Mouse (Mus musculus): ENCODE data around the gene Kdm4b. TPM values are rescaled to one million over a fixed set of nuclear protein-coding genes. Genes with fewer than 3 reads are reported as not detected.

The Kdm4b gene
- total and polyA plus RNA-seq, 3 experiments, result 9.1 to 27.5 TPM; not detected in 1

DNA sequence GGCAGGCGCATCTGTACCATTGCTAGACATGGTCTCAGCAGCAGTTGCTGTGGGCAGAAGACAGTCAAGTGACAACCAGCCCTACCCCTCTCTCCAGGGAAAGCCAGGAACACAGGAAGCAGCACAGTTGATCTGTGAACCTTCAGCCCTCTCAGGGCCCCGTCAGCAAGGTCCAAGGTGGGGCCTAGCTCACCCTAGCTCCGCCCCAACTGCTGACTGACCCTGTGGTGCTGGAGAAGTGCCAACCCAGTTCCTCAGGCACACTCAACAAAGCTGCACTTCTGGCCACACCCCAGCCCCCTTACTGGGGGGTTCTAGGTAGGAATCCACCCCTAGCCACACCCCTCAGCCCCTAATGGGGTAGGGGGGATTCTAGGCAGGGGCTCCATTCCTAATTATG is 38.0 kb upstream of the Kdm4b start:
- H3K4me3 ChIP-seq (ENCODE audit: control insufficient read depth in 1 of 2, insufficient read depth in 1 of 2, low read depth in 2 of 2, low read length in 2 of 2), result 0 out of 4 replicates have a peak overlapping the region, but pooled peaks of 1 of the 2 experiments have one; percentile 11
- no peaks in the 10 kb centered on the region for H3K27me3 ChIP-seq (ENCODE audit: control insufficient read depth in 1 of 2, insufficient read depth in 2 of 2, low read length in 2 of 2)
- peaks cover 0 to 23% of the 10 kb centered on the region in 2 experiments; a peak in 2 of 4 replicates for H3K36me3 ChIP-seq (ENCODE audit: control insufficient read depth in 1 of 2, insufficient read depth in 2 of 2, low read length in 2 of 2)
- H3K9me3 ChIP-seq (replicated peaks; ENCODE audit: insufficient read depth, low read length), result no peaks in the 10 kb centered on the region
- no peaks in the 10 kb centered on the region; the same call in 1 of the 2 replicates for H3K79me2 ChIP-seq (ENCODE audit: control insufficient read depth, insufficient read depth, low read length, poor library complexity)
- H3K4me1 ChIP-seq (ENCODE audit: control insufficient read depth in 1 of 2, insufficient read depth in 2 of 2, low read length in 2 of 2), result peaks cover 6 to 44% of the 10 kb centered on the region in 2 experiments; a peak in 3 of 4 replicates
- no peak for TF ChIP-seq ZNF384 (IDR thresholded peaks at IDR 0.05; ENCODE audit: low read depth, low read length)
- peak overlapping the region; percentile 22 for H3K9ac ChIP-seq (ENCODE audit: control insufficient read depth, low read depth, low read length, poor library complexity, severe bottlenecking)
- H3K27ac ChIP-seq (ENCODE audit: control insufficient read depth, low read depth, low read length), result peak overlapping the region; percentile 75; the same call in 1 of the 2 replicates
- DNase-seq (ENCODE audit: low read depth, low spot score), result peak; percentile 57

- TF ChIP-seq CHD1 (IDR thresholded peaks at IDR 0.05; ENCODE audit: low read depth, low read length) (0 out of 2 replicates have a peak, but pooled peaks have one; percentile 7), MXI1 (IDR thresholded peaks at IDR 0.05; ENCODE audit: low read depth, low read length) (no peak), ELF1 (IDR thresholded peaks at IDR 0.05; ENCODE audit: low read depth, low read length) (peak; percentile 58; the same call in 1 of the 2 replicates)
- H3K9ac ChIP-seq (ENCODE audit: control insufficient read depth, low read depth, low read length, poor library complexity, severe bottlenecking), result peak overlapping the region; percentile 57
- H3K27ac ChIP-seq (ENCODE audit: control insufficient read depth, low read depth, low read length), result peak overlapping the region; percentile 75
- DNase-seq (ENCODE audit: low read depth, low spot score), result peak; percentile 80
- no peaks in the 10 kb centered on the region; the same call in 1 of the 2 replicates for H3K79me2 ChIP-seq (ENCODE audit: control insufficient read depth, insufficient read depth, low read length, poor library complexity)
- no peaks in the 10 kb centered on the region for H3K9me3 ChIP-seq (replicated peaks; ENCODE audit: insufficient read depth, low read length)
- peaks cover 0 to 21% of the 10 kb centered on the region in 2 experiments; a peak in 2 of 4 replicates for H3K36me3 ChIP-seq (ENCODE audit: control insufficient read depth in 1 of 2, insufficient read depth in 2 of 2, low read length in 2 of 2)
- peaks cover 6 to 36% of the 10 kb centered on the region in 2 experiments; a peak in 3 of 4 replicates for H3K4me1 ChIP-seq (ENCODE audit: control insufficient read depth in 1 of 2, insufficient read depth in 2 of 2, low read length in 2 of 2)
- H3K4me3 ChIP-seq (ENCODE audit: control insufficient read depth in 1 of 2, insufficient read depth in 1 of 2, low read depth in 2 of 2, low read length in 2 of 2), result peak overlapping the region; percentile 60 to 93; a peak in 3 of 4 replicates
- H3K27me3 ChIP-seq (ENCODE audit: control insufficient read depth in 1 of 2, insufficient read depth in 2 of 2, low read length in 2 of 2), result no peaks in the 10 kb centered on the region
Observed at GRCm38 (mm10) chr17:56288866-56289265, 37.0 kb upstream of the Kdm4b start.

DNA sequence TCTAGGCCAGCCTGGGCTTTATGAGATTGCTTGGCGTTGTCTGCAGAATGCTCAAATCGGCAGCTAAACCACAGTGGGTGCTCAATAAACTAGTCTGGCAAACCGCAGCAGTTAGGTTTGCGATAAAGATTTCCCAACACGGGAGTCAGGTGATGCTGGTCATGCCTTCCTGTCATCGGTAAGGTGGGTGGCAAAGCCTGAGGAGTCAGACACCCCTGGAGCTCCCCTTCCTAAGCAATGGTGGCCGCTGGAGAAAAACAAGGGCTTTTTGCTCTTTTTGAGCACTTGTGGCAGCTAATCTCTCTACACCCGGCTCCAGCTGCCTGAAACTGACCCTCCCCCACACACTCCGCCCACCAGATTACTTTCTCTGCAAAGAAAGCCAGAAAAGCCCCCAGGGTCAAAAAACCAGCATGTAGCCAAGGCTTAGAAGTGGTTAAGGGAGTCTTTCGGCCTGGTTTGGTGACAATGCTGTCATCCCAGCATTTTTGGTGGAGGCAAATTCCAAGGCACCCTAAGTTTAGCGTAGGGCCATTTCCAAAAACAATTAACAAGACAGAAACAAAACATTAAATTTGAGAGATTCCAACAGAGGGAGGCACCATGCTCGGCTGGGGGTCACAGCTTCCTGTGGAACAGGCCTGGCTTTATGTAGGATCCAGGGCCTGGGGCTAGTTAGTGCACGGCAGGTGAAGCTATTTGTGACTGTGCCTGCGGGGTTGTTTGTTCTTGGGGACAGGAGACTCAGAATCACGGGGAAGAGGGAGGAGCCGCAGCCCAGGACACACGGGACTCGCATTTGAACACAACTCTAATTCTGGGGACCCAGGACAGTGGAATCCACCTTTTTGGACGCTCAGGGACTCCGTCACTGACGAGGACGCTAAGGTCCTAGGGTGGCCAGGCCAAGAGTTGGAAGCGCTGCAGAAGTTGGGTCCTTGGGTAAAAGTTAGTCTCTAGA is 36.2 kb upstream of the Kdm4b start:
- Histone ChIP-seq H3K27ac (ENCODE audit: control insufficient read depth, low read depth, low read length) (peak overlapping the region; percentile 75), H3K9ac (ENCODE audit: control insufficient read depth, low read depth, low read length, poor library complexity, severe bottlenecking) (peak overlapping the region; percentile 57), H3K4me3 (ENCODE audit: control insufficient read depth in 1 of 2, insufficient read depth in 1 of 2, low read depth in 2 of 2, low read length in 2 of 2) (peak overlapping the region; percentile 60 to 93), H3K36me3 (ENCODE audit: control insufficient read depth in 1 of 2, insufficient read depth in 2 of 2, low read length in 2 of 2) (peaks cover 0 to 21% of the 10 kb centered on the region in 2 experiments; a peak in 2 of 4 replicates), H3K9me3 (replicated peaks; ENCODE audit: insufficient read depth, low read length) (no peaks in the 10 kb centered on the region), H3K4me1 (ENCODE audit: control insufficient read depth in 1 of 2, insufficient read depth in 2 of 2, low read length in 2 of 2) (peaks cover 6 to 36% of the 10 kb centered on the region in 2 experiments; a peak in 3 of 4 replicates), H3K27me3 (ENCODE audit: control insufficient read depth in 1 of 2, insufficient read depth in 2 of 2, low read length in 2 of 2) (no peaks in the 10 kb centered on the region), H3K79me2 (ENCODE audit: control insufficient read depth, insufficient read depth, low read length, poor library complexity) (no peaks in the 10 kb centered on the region; the same call in 1 of the 2 replicates)
- peak; percentile 72 for DNase-seq (ENCODE audit: low read depth, low spot score)
- TF ChIP-seq ETS1 (IDR thresholded peaks at IDR 0.05; ENCODE audit: low read depth, low read length), result peak; percentile 61
- TF ChIP-seq EP300 (IDR thresholded peaks at IDR 0.05; ENCODE audit: low read depth in 1 of 2, low read length in 2 of 2), result peak; percentile 53 to 65; a peak in 2 of 4 replicates
- TF ChIP-seq CHD1 (IDR thresholded peaks at IDR 0.05; ENCODE audit: low read depth, low read length), result 0 out of 2 replicates have a peak, but pooled peaks have one; percentile 26
- peak; percentile 76 for TF ChIP-seq SIN3A (IDR thresholded peaks at IDR 0.05; ENCODE audit: low read length)
- TF ChIP-seq GATA1 (IDR thresholded peaks at IDR 0.05; ENCODE audit: low read depth, low read length), result peak; percentile 45; the same call in 1 of the 2 replicates
- TF ChIP-seq MAX (IDR thresholded peaks at IDR 0.05; ENCODE audit: low read length), result peak; percentile 52; the same call in 1 of the 2 replicates
- peak; percentile 98 for TF ChIP-seq RCOR1 (IDR thresholded peaks at IDR 0.05; ENCODE audit: low read depth, low read length)
- peak; percentile 58; the same call in 1 of the 2 replicates for TF ChIP-seq MAFK (IDR thresholded peaks at IDR 0.05; ENCODE audit: borderline replicate concordance, low read depth, low read length)
- no peak for TF ChIP-seq ELF1 (IDR thresholded peaks at IDR 0.05; ENCODE audit: low read depth, low read length)
- no peak for TF ChIP-seq KAT2A (conservative IDR thresholded peaks at IDR 0.05; ENCODE audit: low read depth, low read length)
- peak; percentile 72 for TF ChIP-seq MXI1 (IDR thresholded peaks at IDR 0.05; ENCODE audit: low read depth, low read length)
- TF ChIP-seq BHLHE40 (IDR thresholded peaks at IDR 0.05; ENCODE audit: borderline replicate concordance, low read depth, low read length), result peak; percentile 94
- TF ChIP-seq TAL1 (IDR thresholded peaks at IDR 0.05; ENCODE audit: low read length), result peak; percentile 38; the same call in 1 of the 2 replicates
- no peak for TF ChIP-seq MAZ (IDR thresholded peaks at IDR 0.05; ENCODE audit: low read depth, low read length)
- TF ChIP-seq USF1 (IDR thresholded peaks at IDR 0.05; ENCODE audit: low read depth, low read length), result peak; percentile 80

Data from MEL (cell line).